Mouse (Mus musculus): Measurements from ENCODE around the gene Lrrc58.

Lrrc58 gene

GRCm38 (mm10) chr16:37927117-37927516, 58.9 kb downstream of the Lrrc58 start:
- DNase-seq (ENCODE audit: low read depth, low spot score) = no peak

- DNase-seq (ENCODE audit: low read depth, low spot score) = no peak
Measured at GRCm38 (mm10) chr16:37929006-37929405, 60.8 kb downstream of the Lrrc58 start.

DNA sequence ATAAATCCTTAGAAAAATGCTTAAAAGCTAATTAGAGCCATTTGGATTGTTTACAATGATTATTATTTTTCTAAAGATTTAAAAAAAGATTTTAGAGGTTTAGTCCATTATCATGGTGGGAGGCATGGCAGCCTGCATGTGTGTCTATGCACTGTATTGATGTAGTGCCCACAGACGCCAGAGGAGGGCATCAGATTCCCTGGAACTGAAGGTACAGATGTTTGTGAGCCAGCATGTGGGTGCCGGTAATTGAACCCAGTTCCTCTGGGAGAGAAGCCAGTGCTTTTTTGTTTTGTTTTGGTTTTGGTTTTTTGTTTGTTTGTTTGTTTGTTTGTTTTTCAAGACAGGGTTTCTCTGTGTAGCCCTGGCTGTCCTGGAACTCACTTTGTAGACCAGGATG, 61.4 kb downstream of the Lrrc58 start:
- DNase-seq (ENCODE audit: low read depth, low spot score) = no peak

GRCm38 (mm10) chr16:37934932-37935331, 66.7 kb downstream of the Lrrc58 start:
- DNase-seq (ENCODE audit: low read depth, low spot score) = no peak

DNA sequence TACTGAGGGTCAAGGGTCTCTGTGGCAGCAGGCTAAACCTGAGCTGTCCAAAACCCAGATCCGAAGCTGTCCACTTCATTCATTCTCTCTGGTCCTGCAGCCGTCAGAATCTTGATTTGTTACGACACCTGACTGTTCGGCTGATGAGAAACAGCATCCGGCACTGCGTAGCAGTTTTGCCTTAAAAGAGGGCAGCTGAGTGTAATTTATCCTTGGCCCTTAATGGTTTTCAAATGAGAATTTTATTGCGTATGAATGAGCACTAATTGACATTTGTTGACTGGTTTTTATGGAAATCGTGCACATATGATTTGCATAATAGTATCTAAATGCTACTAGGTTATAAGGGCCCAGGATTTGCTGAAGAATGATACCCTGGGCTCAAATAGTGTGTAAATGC, 69.1 kb downstream of the Lrrc58 start:
- no peak for DNase-seq (ENCODE audit: low read depth, low spot score)

Measured in embryo, embryonic 11.5 days (tissue).